Mouse (Mus musculus) intestine, embryonic 15.5 days (tissue): Measurements from ENCODE around the gene Accs. TPM values are rescaled to one million over a fixed set of nuclear protein-coding genes. Genes with fewer than 3 reads are reported as not detected.

Source experiments
- ATAC-seq: fragments of 200-750 bp; cut with Nextera tagmentation; 2 replicates; pipeline ENCODE4 v1.8.0; 2017; ENCODE audit warnings: moderate TSS enrichment, moderate library complexity
- H3K27ac ChIP-seq: fragments of 300-500 bp; sonication (generic); 2 replicates; pipeline ENCODE4 v1.5.1; 2015; ENCODE audit warnings: mild to moderate bottlenecking, inconsistent platforms
- H3K27me3 ChIP-seq: fragments of 300-500 bp; sonication (generic); replicated peaks from 2 replicates; pipeline ENCODE4 v1.6.1; 2015; ENCODE audit warnings: inconsistent platforms
- H3K36me3 ChIP-seq: fragments of 300-500 bp; sonication (generic); 2 replicates; pipeline ENCODE4 v1.6.1; 2015; ENCODE audit warnings: inconsistent platforms
- H3K4me1 ChIP-seq: fragments of 300-500 bp; sonication (generic); replicated peaks from 2 replicates; pipeline ENCODE4 v1.6.1; 2015; ENCODE audit warnings: inconsistent platforms
- H3K4me2 ChIP-seq: fragments of 300-500 bp; sonication (generic); replicated peaks from 2 replicates; pipeline ENCODE4 v1.6.1; 2015; ENCODE audit warnings: mild to moderate bottlenecking, inconsistent platforms
- H3K4me3 ChIP-seq: fragments of 300-500 bp; sonication (generic); replicated peaks from 2 replicates; pipeline ENCODE4 v1.5.1; 2015; ENCODE audit warnings: inconsistent platforms
- H3K9ac ChIP-seq: fragments of 300-500 bp; sonication (generic); 2 replicates; pipeline ENCODE4 v1.6.1; 2015; ENCODE audit warnings: inconsistent platforms
- H3K9me3 ChIP-seq: fragments of 300-500 bp; sonication (generic); 2 replicates; pipeline ENCODE4 v1.6.1; 2016; ENCODE audit warnings: inconsistent platforms
- WGBS: fragments of 180-500 bp; shearing (Covaris S2); methylation state at CpG from one replicate; pipeline ENCODE4 v1.1.7; 2015; 5-methylcytosine and 5-hydroxymethylcytosine counted together
- polyA plus RNA-seq: library from polyadenylated mRNA; unstranded; fragments of >200 nt; fragmentation: Nextera tagmentation; extraction: Ambion mirVana; gene quantifications from 2 replicates; pipeline ENCODE4 v1.2.1, GENCODE M21; 2015

Accs gene
- polyA plus RNA-seq, 1 experiment from 2014 or later = 6.8 TPM

GRCm38 (mm10) chr2:93874606-93875005 lies 24.9 kb upstream of the Accs start:
- Histone ChIP-seq H3K27me3 (no peaks in the 10 kb centered on the region), H3K9ac (no peak overlapping the region), H3K4me2 (no peak overlapping the region), H3K4me3 (no peak overlapping the region), H3K9me3 (no peaks in the 10 kb centered on the region), H3K4me1 (peaks cover 10% of the 10 kb centered on the region; the same call in 1 of the 2 replicates), H3K27ac (no peak overlapping the region), H3K36me3 (no peaks in the 10 kb centered on the region)
- ATAC-seq = no peak
- WGBS = 90% methylated on average over 3 of the region's 3 CpGs

- no peaks in the 10 kb centered on the region for H3K36me3 ChIP-seq
- whole genome bisulfite sequencing = 26% methylated on average over 2 of the region's 2 CpGs
- H3K9me3 ChIP-seq = no peaks in the 10 kb centered on the region
- H3K4me1 ChIP-seq = peaks cover 10% of the 10 kb centered on the region; the same call in 1 of the 2 replicates
- no peak overlapping the region for H3K4me2 ChIP-seq
- no peak overlapping the region for H3K27ac ChIP-seq
- ATAC-seq = no peak
- no peak overlapping the region for H3K4me3 ChIP-seq
- no peak overlapping the region for H3K9ac ChIP-seq
- H3K27me3 ChIP-seq = no peaks in the 10 kb centered on the region
These were observed 24.4 kb upstream of the Accs start for GRCm38 (mm10) chr2:93874227-93874514.

- ATAC-seq = no peak
- peaks cover 10% of the 10 kb centered on the region; the same call in 1 of the 2 replicates for H3K4me1 ChIP-seq
- no peak overlapping the region for H3K27ac ChIP-seq
- H3K4me3 ChIP-seq = no peak overlapping the region
- WGBS = 15% methylated on average over 12 of the region's 12 CpGs
- no peak overlapping the region for H3K4me2 ChIP-seq
- no peak overlapping the region for H3K9ac ChIP-seq
- H3K36me3 ChIP-seq = no peaks in the 10 kb centered on the region
- no peaks in the 10 kb centered on the region for H3K27me3 ChIP-seq
- H3K9me3 ChIP-seq = no peaks in the 10 kb centered on the region
These were observed 23.9 kb upstream of the Accs start for GRCm38 (mm10) chr2:93873449-93874226.

- no peak overlapping the region for H3K9ac ChIP-seq
- no peak overlapping the region for H3K4me2 ChIP-seq
- H3K27ac ChIP-seq = no peak overlapping the region
- peaks cover 10% of the 10 kb centered on the region; the same call in 1 of the 2 replicates for H3K4me1 ChIP-seq
- no peak overlapping the region for H3K4me3 ChIP-seq
- WGBS = 82% methylated on average over 7 of the region's 7 CpGs
- H3K27me3 ChIP-seq = no peaks in the 10 kb centered on the region
- no peaks in the 10 kb centered on the region for H3K9me3 ChIP-seq
- H3K36me3 ChIP-seq = no peaks in the 10 kb centered on the region
- ATAC-seq = no peak
These were observed 22.5 kb upstream of the Accs start for GRCm38 (mm10) chr2:93872257-93872656.

GRCm38 (mm10) chr2:93871411-93871925 lies 21.7 kb upstream of the Accs start:
- no peaks in the 10 kb centered on the region for H3K9me3 ChIP-seq
- H3K27me3 ChIP-seq = no peaks in the 10 kb centered on the region
- H3K27ac ChIP-seq = no peak overlapping the region
- no peaks in the 10 kb centered on the region for H3K36me3 ChIP-seq
- H3K4me1 ChIP-seq = peaks cover 10% of the 10 kb centered on the region; the same call in 1 of the 2 replicates
- no peak overlapping the region for H3K4me3 ChIP-seq
- H3K9ac ChIP-seq = no peak overlapping the region
- no peak for ATAC-seq
- 86% methylated on average over 4 of the region's 4 CpGs for WGBS
- H3K4me2 ChIP-seq = no peak overlapping the region

- H3K36me3 ChIP-seq = no peaks in the 10 kb centered on the region
- peak; percentile 39; the same call in 1 of the 2 replicates for ATAC-seq
- no peaks in the 10 kb centered on the region for H3K9me3 ChIP-seq
- H3K27me3 ChIP-seq = no peaks in the 10 kb centered on the region
- no peak overlapping the region for H3K27ac ChIP-seq
- no peak overlapping the region for H3K9ac ChIP-seq
- H3K4me2 ChIP-seq = no peak overlapping the region
- no peak overlapping the region for H3K4me3 ChIP-seq
- 38% methylated on average over 4 of the region's 4 CpGs for WGBS
- peaks cover 10% of the 10 kb centered on the region; the same call in 1 of the 2 replicates for H3K4me1 ChIP-seq
These were observed 21.1 kb upstream of the Accs start for GRCm38 (mm10) chr2:93870842-93871241.

GRCm38 (mm10) chr2:93869107-93869600 lies 19.4 kb upstream of the Accs start, which contains the start of gene Accsl:
Accsl (minus strand) TSS chr2:93869157.
- no peaks in the 10 kb centered on the region for H3K9me3 ChIP-seq
- H3K9ac ChIP-seq = no peak within 1 kb of the TSS
- no peak for ATAC-seq
- no peaks in the 10 kb centered on the region for H3K27me3 ChIP-seq
- H3K4me3 ChIP-seq = no peak within 1 kb of the TSS
- peaks cover 6% of the 10 kb centered on the region; the same call in 1 of the 2 replicates for H3K4me1 ChIP-seq
- WGBS = 64% methylated on average over 7 of the region's 7 CpGs
- H3K4me2 ChIP-seq = no peak within 1 kb of the TSS
- no peak within 1 kb of the TSS for H3K27ac ChIP-seq
- H3K36me3 ChIP-seq = no peaks in the 10 kb centered on the region

- Histone ChIP-seq H3K36me3 (no peaks in the 10 kb centered on the region), H3K27ac (no peak overlapping the region), H3K9me3 (no peaks in the 10 kb centered on the region), H3K27me3 (no peaks in the 10 kb centered on the region), H3K4me2 (no peak overlapping the region), H3K4me1 (0 out of 2 replicates have a peak, but pooled peaks cover 2% of the 10 kb centered on the region), H3K9ac (no peak overlapping the region), H3K4me3 (no peak overlapping the region)
- WGBS = 89% methylated on average over 11 of the region's 11 CpGs
- no peak for ATAC-seq
These were observed 18.8 kb upstream of the Accs start for GRCm38 (mm10) chr2:93868566-93868965.

- 80% methylated on average over 4 of the region's 4 CpGs for WGBS
- Histone ChIP-seq H3K4me3 (no peak overlapping the region), H3K27ac (no peak overlapping the region), H3K4me2 (no peak overlapping the region), H3K36me3 (no peaks in the 10 kb centered on the region), H3K27me3 (no peaks in the 10 kb centered on the region), H3K9ac (no peak overlapping the region), H3K9me3 (no peaks in the 10 kb centered on the region), H3K4me1 (no peaks in the 10 kb centered on the region)
- ATAC-seq = no peak
These were observed 13.5 kb upstream of the Accs start for GRCm38 (mm10) chr2:93863229-93863628.

GRCm38 (mm10) chr2:93858845-93859244 lies 9.1 kb upstream of the Accs start:
- Histone ChIP-seq H3K27ac (no peak overlapping the region), H3K4me3 (no peak overlapping the region), H3K36me3 (no peaks in the 10 kb centered on the region), H3K27me3 (no peaks in the 10 kb centered on the region), H3K4me1 (no peaks in the 10 kb centered on the region), H3K4me2 (no peak overlapping the region), H3K9ac (no peak overlapping the region), H3K9me3 (no peaks in the 10 kb centered on the region)
- no peak for ATAC-seq
- WGBS = 76% methylated on average over 12 of the region's 12 CpGs

GRCm38 (mm10) chr2:93851303-93851702 lies 1.6 kb upstream of the Accs start:
- H3K36me3 ChIP-seq = no peaks in the 10 kb centered on the region
- H3K27me3 ChIP-seq = no peaks in the 10 kb centered on the region
- no peaks in the 10 kb centered on the region for H3K9me3 ChIP-seq
- no peak for ATAC-seq
- no peak overlapping the region for H3K4me3 ChIP-seq
- H3K27ac ChIP-seq = no peak overlapping the region
- no peak overlapping the region for H3K9ac ChIP-seq
- peaks cover 8% of the 10 kb centered on the region; the same call in 1 of the 2 replicates for H3K4me1 ChIP-seq
- 97% methylated on average over 1 of the region's 1 CpGs for WGBS
- no peak overlapping the region for H3K4me2 ChIP-seq

- Histone ChIP-seq H3K9ac (no peak overlapping the region), H3K27me3 (no peaks in the 10 kb centered on the region), H3K4me2 (peak overlapping the region; percentile 67), H3K36me3 (no peaks in the 10 kb centered on the region), H3K9me3 (no peaks in the 10 kb centered on the region), H3K4me3 (no peak overlapping the region), H3K4me1 (peaks cover 8% of the 10 kb centered on the region; the same call in 1 of the 2 replicates), H3K27ac (no peak overlapping the region; the same call in 1 of the 2 replicates)
- no peak for ATAC-seq
- 39% methylated on average over 13 of the region's 13 CpGs for WGBS
These were observed 688 bp upstream of the Accs start for GRCm38 (mm10) chr2:93850317-93850944.
